Mouse (Mus musculus): Measurements from ENCODE around the gene Disp3.
A peak's percentile ranks its signal among the peaks of the same experiment; 100 is the strongest.

Gene Disp3

DNA sequence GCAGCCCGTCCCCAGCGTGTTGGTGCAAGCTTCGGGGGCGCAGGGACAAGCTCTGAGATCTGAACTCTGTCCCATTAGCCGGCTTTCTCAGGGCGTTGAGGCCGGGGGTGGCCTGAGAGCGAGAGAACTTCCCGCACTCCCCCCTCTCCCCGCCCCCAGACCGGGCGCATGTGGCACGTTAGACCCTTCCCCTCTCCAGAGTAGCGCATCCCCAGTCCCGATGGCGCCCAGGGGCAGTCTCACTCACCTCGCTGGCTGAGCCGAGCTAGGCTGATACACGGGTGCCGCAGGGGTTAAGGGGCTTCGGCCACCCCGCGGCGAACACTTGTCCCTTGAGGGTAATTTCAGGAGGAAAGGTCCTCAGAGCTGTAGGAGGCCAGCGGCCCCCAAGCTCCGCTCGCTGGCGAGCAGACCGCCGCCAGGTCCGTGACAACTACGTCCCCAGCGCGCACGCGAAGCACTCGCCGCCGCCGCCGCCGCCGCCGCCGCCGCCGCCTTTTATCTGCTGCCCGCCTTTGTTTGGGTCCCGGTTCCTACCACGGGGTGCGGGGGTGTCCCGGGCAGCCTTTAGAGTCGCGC lies at the start of gene Disp3:
TSS of gene Disp3 (minus strand) at position 490 of the 579 bp plus-strand sequence.
- DNase-seq = peak; percentile 67

DNA sequence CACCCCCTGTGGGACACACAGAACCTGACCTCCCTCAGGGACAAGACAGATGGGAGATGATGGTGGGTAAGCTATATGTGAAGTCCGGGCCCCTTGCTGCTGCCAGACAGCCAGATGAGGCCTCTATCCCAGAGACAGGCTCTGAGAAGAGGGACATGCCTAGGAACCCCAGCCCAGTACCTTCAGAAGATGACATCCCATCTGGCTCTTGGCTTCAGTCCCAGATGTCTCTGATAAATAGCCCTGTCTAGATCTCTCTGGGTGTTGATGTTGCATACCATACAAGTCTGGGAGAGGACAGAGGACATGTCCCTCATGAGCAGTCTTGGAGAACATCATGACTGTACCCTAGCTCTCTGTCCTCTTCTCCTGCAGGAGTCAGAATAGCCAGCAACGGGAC lies 42.5 kb upstream of the Disp3 start:
- DNase-seq = no peak

DNA sequence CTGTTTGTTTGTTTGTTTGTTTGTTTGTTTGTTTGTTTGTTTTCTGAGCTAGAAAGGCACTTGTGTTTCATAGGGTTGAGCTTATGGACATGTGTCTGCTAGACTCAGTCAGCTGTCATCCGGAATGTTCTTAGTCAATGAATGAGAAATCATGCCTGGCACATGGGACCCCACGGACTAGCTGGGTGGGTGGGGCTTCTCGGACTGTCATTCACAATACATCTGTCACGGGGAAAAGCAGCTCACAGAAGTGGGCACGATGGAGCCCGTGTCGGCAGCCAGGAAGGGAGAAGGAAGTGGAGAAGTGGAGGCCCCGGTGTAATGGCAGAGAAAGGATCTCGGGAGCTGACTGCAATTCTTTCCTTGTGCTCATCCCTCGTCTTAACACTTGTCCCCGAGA lies 41.7 kb upstream of the Disp3 start:
- DNase-seq = no peak

DNA sequence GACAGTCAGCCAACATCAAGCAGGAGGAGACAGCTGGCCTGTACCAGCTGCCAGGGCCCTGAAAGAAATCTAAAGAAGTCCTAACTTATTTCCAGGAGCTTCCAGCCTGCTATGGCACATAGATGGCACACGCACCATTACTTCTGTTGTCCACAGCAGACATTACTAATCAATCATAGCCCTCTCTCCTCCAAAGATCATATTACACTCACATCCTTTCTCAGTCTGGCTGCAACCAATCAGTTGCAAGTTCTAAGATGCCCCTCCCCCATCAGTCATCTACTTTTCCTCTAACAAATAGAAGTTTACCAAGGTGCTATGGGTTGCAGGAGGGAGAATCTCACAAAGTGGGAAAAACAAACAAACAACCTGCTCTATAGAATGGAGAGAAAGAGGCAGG lies 40.5 kb upstream of the Disp3 start:
- DNase-seq = no peak

DNA sequence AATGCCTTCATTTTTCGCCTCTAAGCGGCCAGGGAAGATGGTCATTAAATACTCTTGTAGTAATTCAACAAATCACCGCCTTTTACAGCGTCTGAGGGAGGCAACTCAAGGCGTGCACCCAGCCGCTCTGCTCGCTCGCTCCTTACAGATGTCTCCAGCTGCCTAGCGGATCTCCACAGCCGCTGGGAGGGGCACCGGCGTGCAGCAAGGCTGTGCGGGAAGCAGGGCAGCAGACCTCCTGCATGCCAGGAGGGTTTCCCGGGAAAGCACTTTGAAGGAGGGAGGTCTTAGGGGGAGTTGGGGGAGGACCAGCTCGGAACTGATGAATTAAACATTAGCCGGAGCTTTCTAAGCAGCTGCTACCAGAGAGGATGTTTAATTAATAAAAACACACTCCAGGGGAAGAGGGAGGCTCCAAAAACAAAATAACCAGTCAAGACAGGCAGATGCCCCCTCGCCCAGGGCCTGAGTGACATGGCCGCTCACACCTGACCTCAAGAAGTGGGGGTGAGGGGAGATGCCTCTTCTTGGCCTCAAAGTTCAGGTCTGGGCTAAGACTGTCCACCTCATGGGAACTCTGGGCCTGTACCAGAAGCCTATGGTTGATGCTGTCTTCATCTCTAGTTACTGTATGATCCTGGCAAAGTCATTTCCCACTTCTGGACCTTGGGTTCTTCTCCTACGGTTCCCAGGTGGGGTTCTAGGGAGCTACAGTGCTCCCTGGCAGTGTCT lies 39.7 kb upstream of the Disp3 start:
- DNase-seq = no peak

DNA sequence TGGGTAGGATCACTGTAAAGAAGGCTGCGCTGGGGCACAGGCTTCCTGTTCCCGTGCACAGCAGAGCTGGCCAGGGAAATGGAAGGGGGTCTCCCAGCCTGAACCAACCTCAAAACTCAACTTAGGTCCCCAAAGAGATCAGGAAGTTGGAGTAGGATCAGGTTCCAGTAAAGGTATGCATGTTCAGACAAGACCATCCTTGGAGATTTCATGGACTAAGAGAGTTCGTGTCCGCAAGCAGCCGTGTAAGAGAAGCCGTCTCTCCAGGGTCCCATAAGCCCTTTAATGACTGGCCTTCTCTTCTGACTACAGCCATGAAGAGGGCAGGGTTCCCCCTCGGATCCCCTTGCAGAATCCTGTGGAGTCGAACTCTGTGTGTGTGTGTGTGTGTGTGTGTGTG lies 39.0 kb upstream of the Disp3 start:
- no peak for DNase-seq

DNA sequence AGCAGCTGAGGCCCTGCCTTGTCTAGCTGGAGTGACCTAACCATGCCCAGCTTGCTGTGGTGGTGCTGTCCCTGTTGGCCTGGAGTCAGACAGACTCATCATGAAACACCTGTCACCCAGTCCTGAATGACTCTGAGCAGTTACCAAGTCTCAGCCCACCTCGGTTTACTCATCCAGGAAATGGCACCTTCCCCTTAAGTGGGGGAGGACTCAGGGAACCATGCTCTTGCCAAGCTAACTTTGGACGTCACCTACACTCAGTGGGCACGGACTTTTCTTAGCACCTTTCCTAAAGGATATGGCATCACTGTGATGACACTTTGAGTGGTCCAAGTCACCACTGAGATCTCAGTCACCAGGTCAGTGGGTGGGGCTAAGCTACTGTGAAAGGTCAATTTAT lies 38.2 kb upstream of the Disp3 start:
- no peak for DNase-seq

DNA sequence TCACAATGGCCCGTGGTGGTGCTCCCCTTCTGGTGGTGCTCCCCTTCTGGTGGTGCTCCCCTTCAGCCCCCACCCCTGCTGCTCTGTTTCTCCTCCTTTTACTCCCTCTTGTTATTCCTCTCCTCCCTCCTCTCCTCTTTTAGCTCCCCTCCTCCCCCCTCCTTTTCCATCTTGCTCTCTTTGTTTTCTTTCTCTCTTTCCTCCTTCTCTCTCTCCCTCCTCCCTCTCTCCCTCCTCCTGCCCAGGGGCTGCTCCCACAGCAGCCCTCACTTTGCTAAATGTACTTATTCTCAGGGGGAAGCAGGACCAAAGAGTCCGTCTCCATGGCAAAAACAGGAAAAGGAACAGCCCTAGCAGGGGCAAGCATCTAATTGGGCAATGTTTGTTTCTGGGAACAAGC lies 37.3 kb upstream of the Disp3 start:
- DNase-seq = no peak

DNA sequence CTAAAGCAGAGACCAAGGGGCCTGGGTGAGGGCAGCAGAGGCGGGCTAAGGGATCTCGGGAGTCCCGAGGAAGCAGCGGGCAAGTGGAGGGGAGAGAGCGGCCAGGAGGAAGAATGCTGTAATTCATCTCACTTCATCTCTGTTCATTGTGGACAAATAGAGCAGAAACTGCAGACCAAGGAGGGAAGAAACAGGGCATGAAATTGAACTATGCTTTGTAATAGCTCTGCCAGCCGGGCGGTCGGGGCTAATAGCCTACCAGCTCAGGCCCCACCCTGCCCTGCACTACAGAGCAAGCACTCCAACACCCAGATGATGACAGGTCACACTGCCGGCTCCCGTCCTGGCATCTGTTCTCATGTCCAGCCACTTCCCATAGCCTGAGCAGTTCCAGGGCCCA lies 34.4 kb upstream of the Disp3 start:
- peak; percentile 43 for DNase-seq

DNA sequence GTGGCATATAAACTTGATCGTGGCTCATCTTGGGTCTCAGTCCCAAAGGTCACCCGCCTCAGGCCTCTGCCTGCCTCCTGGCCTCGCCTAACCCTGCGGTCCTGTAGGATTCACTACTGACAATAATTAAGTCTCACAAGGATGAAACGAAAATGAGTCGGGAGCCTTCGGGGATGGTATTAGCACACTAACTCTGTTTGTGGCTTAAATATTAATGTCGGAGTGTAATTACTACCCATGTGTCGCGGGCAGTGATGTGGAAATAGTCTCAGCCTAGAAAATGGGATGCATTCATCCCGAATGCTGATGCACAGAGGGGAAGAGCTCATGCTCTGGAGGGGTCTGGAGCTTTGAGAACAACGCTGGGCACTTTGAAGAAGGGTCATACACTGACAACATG lies 31.6 kb upstream of the Disp3 start:
- DNase-seq = no peak

DNA sequence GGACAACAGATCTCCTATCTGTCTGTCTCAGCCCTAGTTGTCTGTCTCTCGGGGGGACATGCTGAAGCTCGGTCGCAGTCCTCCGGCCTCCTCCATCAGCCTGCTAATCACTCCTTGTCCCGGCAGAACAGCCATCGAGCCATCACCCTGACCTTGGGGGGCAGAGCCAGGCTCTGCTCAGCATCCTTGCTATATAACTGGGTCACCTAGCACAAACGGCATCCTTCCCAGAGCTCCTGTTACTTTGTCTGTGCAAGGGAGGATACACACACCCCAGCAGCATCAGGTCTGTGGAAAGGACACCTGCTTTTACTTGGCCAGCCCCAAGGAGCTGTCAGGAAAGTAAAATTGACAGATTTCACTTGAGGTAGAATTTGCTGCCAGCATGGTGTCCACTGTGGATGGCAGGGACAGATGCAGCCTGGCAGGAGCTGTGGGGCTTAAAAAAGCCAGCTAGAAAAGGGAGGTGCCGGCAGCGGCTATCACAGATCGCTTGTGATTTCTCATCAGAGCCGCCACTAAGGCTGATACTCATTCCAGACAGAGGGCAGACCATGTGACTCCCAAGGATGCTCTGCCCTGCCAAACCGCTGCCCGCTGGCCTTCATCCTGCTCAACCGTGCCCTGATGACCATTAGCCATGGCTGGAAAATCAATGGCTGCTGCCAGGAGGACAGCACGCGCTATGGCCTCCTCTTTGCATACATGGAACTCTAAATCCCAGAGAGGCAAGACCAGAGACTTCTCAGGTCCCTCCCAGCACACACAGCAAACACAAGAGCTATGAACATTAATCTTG lies 27.8 kb upstream of the Disp3 start:
- no peak for DNase-seq

DNA sequence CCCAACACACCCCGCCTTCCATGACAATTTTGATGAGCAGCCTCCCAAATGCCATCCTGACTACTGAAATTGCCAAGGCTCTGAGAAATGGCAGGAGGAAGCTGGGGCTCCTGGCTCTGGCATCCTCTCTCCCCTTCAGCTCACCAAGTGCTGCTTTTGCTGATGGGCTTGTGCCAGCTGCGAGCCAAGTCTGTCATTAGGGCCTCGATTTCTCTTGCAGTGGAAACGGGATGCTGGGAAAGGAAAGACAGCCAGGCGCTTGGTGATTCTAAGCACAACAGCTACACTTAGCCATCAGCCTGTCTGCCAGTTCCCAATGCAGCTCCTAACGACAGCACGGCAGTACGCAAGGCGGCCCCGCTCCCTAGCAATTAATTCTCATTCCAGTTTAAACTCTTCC lies 26.6 kb upstream of the Disp3 start:
- peak; percentile 21 for DNase-seq

DNA sequence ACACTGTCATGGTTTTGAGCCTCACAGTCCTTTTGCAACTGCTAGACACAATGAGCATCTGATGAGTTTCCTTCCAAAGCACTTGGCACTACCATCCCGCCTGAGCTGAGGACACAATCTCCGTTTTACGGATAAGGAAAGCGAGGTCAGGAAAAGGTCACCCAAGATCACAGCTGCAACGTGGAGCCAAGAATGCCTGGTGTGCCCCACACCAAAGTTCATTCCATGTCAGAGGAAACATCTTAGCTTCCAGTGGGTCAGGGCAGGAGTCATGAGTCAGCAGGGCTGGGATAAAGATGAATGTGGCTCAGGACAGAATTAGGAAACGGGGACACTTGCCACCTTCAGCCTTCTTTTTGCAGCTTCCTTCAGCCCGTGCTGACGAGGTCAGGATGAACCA lies 25.8 kb upstream of the Disp3 start:
- no peak for DNase-seq

DNA sequence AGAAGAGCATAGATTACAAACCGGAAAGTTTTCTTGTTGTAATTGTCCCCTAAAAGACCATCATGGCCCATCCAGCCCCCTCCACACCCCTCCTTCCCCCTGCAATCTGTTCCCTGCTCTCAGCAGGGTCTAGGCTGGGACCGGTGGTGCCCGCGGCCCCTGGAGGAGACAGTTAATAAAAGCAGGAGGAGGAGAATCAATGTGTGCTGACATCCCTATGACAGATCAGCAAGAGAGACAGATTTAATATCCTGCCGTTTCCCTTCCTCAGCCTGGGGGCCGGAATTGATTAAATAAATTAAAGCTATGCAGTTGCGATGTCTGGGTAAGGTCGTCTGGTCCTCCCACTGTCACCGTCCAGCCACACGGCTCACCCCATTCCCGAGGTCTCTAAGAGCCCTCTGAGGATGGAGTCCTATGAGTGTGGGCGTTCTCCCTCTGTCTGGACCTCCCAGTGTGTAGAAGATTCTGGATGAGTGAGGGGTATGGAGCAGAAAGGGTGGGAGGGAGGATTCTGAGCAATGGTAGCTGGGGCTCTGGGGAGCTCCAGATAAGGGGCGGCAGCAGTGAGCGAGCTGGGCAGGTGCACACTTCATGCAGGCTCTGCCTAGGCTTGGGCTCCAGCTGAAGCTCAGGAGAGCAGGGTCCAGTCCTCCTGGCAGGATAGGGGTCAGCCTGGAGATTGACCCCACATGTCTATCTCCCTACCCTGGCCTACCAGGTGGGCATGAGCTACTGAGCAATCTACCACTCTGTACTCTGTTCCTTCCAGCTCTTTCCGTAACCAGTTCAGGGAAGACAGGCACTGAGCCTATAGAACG lies 24.7 kb upstream of the Disp3 start:
- no peak for DNase-seq

DNA sequence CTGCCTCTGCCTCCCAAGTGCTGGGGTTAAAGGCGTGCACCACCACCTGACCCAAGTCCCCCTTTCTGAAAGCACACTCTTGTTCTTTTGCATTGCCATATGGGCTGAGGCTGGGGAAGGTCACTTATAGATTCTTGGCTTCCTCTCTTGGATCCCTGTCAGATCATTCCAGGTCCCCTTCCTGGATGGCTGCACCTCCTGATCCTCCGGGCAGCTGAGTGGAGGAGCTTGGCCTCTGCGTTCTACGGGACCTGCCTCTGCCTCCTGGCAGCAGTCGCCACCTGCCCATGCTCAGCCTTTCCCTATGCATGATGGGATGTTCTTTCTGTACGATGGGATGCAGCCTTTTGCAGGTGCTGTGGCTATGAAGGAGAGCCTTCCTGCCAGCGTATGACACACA lies 23.1 kb upstream of the Disp3 start:
- no peak for DNase-seq

DNA sequence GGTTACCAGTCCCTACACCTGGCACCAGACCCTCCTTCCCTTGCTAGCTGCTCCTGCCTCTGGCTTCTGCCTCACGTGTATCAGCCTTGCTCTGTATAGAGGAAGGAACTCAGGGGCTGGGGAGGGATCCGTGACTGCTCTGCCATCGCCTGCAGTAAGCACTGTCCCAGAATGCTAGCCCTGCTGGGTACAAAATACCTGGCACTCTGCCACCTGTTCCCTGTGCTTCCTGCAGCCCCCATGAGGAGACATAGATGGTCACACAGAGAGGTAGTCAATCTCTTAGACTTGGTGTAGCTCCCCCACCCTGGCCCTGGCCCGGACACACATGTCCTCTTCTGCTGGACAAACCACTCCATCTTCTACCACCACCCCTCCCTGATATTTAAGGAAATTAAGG lies 22.4 kb upstream of the Disp3 start:
- DNase-seq = no peak

DNA sequence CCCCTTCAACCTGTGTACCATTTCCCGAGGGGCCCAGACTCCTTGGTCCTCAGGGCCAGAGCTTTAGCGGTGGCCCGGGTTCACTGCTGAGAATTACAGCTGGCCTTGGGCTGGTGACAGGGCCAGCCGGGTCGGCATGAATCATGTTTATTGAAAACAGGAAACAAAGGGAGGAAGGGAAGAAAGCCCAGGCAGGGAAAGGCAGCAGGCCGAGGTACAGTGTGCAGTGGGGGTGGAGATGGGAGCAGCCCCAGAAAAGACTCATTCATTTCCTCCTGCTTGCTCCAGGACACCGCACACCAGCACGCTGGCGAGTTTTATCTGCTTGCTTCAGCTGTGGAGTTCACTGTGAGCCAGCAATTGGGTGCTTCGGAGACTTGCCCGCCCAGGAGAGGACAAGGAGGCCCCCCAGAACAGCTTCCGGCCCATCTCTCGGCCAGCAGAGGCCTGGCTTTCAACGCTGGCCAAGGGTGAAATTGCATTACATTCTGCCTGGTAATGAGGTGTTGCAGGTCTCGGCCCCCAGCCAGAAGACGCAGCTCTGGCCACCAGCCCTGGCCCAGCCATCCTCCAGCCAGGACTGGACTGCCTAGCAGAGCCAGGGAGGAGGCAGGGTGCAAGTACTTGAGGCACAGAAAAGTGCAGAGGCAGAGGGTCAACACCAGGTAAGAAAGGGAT lies 18.8 kb upstream of the Disp3 start:
- DNase-seq = peak; percentile 62

DNA sequence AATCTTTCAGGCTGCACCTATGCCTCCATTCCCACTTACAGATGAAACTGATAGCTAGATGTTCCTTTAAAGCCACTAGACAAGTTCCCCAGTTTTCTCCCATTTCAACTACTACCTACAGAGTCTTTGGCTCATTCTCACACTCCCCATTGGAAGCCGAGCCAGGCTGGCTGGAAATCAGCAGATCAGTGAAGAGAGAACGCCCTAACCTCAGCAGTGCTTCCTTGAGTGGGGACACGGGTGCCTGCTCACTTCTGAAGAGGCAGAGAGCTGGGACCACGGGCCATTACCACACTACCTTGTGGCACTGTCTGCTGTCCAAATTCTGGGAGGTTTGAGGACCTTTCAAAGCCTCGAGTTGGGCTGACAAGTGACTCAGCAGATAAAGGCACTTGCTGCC lies 11.0 kb upstream of the Disp3 start:
- DNase-seq = no peak

DNA sequence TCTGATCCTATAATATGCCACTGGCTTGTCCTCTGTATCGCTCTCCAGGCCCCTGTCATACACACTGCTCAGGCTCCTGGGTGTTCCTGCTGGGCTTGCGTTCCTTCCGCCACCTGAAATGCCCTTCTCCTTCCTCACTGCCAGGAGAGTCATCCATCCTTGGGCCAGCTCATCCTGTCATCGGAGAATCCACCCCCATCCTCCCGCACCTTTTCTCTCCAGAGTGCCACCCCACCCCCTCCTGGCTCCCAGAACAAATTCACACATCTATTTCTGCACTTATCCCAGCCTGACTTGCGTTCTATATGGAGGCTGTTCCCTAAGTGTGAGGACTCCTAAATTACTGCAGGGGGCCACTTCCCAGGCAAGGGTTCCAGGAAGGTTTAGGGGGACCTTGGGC lies 9.9 kb upstream of the Disp3 start:
- no peak for DNase-seq

DNA sequence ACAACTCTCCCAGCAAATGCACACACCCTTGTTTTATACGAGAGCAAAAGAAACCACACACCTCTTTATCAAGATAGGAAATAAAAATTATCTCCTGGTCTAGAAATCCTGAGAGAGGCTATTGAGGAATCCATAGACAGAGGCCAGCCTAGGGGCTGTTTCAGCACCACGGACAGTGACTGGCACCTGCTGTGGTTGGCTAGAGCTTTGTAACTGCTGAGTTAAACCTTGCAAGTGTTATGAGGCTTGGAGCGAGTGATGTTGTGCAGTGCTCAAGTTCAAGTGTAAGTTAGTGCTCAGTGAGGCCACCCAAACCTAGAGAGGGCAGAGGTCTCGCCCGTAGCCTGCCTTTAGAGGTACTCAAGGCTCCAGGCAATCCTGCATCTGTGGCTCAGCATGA lies 5.6 kb upstream of the Disp3 start:
- DNase-seq = no peak

DNA sequence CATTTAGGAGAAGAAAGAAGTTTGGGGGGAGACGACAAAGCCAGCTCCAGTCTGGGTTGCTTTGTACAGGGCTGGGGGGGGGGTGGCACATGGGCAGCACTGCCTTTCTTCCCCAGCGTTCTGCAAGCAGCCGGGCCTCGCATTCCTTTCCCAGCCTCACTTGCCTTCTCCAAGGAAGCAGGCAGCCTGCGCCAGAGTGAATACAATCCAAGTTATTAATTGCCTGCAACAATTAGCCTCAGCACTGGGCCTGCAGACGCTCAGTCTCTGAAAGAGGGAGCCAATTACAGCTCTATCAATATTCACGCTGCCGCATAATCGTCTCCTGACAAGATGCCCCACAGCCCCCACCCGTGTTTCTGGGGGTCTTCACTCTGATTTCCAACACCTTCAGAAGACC lies 4.1 kb upstream of the Disp3 start:
- DNase-seq = no peak

DNA sequence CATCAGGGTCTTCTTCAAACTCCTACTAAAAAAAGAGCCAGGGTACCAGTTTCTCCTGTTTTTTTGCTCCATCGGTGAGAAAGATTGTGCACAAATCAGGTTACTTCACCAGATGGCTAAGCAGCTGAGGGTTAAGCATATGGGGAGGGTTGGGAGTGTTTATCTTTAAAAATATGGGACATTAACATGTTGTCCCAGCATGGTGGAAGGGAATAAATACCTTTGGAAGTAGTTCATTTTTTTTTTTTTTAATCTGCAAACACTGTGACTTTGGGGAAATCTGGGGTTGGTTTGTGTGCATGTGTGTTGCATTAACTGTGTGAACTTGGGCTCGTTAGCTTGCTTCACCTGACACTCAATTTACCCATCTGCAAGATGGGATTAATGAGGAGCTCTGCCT lies 3.3 kb upstream of the Disp3 start:
- DNase-seq = no peak

DNA sequence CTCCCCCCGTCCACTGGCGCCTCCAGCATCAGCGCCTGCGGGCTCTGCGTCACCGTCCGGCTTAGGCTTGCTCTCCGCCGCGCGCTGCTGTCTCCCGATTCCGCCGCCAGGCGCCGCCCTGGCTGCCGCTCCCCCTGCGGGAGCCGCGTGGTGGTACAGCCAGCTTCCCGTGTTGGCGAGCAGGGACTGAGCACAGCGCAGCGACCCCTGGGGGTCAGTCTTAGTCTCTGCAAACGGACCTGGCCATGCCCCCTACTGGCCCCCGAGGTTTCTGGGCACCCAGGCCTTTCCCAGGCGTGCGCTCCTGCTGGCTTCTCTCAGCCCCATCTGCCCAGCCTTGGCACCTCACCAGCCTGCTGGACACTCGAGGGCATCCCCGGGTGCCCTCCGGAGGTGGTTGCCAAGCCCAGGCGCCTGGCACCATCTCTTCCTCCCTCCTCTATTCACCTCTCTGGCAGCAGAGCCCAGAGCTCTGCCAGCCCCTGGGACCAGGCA lies 337 bp upstream of the Disp3 start:
- DNase-seq = peak; percentile 99

All from cerebellum, adult 9-11 months (tissue).